Mouse (Mus musculus) cerebellum, postnatal 10 days (tissue): ENCODE data around the gene Dynlt1b.
A peak's percentile ranks its signal among the peaks of the same experiment; 100 is the strongest.
"Not testable (repeated sequence)": the region's sequence is repeated elsewhere in the genome, so short reads cannot be mapped to it uniquely, and the experiment has no call there.

ENCODE experiments used
- DNase-seq, 2 experiments: peaks; one replicate each; pipeline ENCODE4 v3.0.0; 2021; ENCODE audit warnings: mixed read lengths in 2 of 2

Dynlt1b gene

GRCm38 (mm10) chr17:6429945-6430344 is at the start of gene Dynlt1b:
Gene Dynlt1b, plus strand, starts transcription at chr17:6430112.
- DNase-seq: peak; percentile 100

- not testable (repeated sequence) for DNase-seq
Measured at GRCm38 (mm10) chr17:6380182-6380841, 49.6 kb upstream of the Dynlt1b start.

- not testable (repeated sequence) for DNase-seq
Measured at GRCm38 (mm10) chr17:6381071-6381682, 48.7 kb upstream of the Dynlt1b start.

GRCm38 (mm10) chr17:6386927-6387326 is 43.0 kb upstream of the Dynlt1b start:
- DNase-seq: not testable (repeated sequence)

- not testable (repeated sequence) for DNase-seq
Measured at GRCm38 (mm10) chr17:6387380-6387911, 42.5 kb upstream of the Dynlt1b start.

- DNase-seq: peak in 1 of 2 experiments; percentile 18
Measured at GRCm38 (mm10) chr17:6389463-6389862, 40.4 kb upstream of the Dynlt1b start.

- DNase-seq: not testable (repeated sequence)
Measured at GRCm38 (mm10) chr17:6390731-6391130, 39.2 kb upstream of the Dynlt1b start.

GRCm38 (mm10) chr17:6391736-6392135 is 38.2 kb upstream of the Dynlt1b start:
- DNase-seq: not testable (repeated sequence)

- DNase-seq: not testable (repeated sequence)
Measured at GRCm38 (mm10) chr17:6392473-6393340, 37.2 kb upstream of the Dynlt1b start.

- not testable (repeated sequence) for DNase-seq
Measured at GRCm38 (mm10) chr17:6398079-6398478, 31.8 kb upstream of the Dynlt1b start.

- DNase-seq: peak; percentile 11 to 18
Measured at GRCm38 (mm10) chr17:6398816-6399215, 31.1 kb upstream of the Dynlt1b start.

- peak; percentile 73 to 82 for DNase-seq
Measured at GRCm38 (mm10) chr17:6399281-6400096, 30.4 kb upstream of the Dynlt1b start.

GRCm38 (mm10) chr17:6400097-6400489 is 29.8 kb upstream of the Dynlt1b start:
- not testable (repeated sequence) for DNase-seq

- not testable (repeated sequence) for DNase-seq
Measured at GRCm38 (mm10) chr17:6404493-6404892, 25.4 kb upstream of the Dynlt1b start.

GRCm38 (mm10) chr17:6406972-6407371 is 22.9 kb upstream of the Dynlt1b start:
- not testable (repeated sequence) for DNase-seq

GRCm38 (mm10) chr17:6410713-6411213 is 19.1 kb upstream of the Dynlt1b start:
- not testable (repeated sequence) for DNase-seq

- not testable (repeated sequence) for DNase-seq
Measured at GRCm38 (mm10) chr17:6417118-6417517, 12.8 kb upstream of the Dynlt1b start.

- DNase-seq: not testable (repeated sequence)
Measured at GRCm38 (mm10) chr17:6420557-6420956, 9.4 kb upstream of the Dynlt1b start.

- DNase-seq: not testable (repeated sequence)
Measured at GRCm38 (mm10) chr17:6421547-6422326, 8.2 kb upstream of the Dynlt1b start.

- not testable (repeated sequence) for DNase-seq
Measured at GRCm38 (mm10) chr17:6422370-6422769, 7.5 kb upstream of the Dynlt1b start.

GRCm38 (mm10) chr17:6422805-6423204 is 7.1 kb upstream of the Dynlt1b start:
- not testable (repeated sequence) for DNase-seq
